Mouse (Mus musculus) neutrophil, adult 83 days (primary cell): ENCODE results near the gene Il17ra. TPM values are rescaled to one million over a fixed set of nuclear protein-coding genes. Genes with fewer than 3 reads are reported as not detected.

Experiments
- total RNA-seq, 2 experiments: library from RNA; stranded (reverse); gene quantifications; one replicate each; pipeline ENCODE4 v1.2.4; 2023

Il17ra gene
- total RNA-seq = 100 to 1,000 TPM; 293 to 338 TPM

DNA sequence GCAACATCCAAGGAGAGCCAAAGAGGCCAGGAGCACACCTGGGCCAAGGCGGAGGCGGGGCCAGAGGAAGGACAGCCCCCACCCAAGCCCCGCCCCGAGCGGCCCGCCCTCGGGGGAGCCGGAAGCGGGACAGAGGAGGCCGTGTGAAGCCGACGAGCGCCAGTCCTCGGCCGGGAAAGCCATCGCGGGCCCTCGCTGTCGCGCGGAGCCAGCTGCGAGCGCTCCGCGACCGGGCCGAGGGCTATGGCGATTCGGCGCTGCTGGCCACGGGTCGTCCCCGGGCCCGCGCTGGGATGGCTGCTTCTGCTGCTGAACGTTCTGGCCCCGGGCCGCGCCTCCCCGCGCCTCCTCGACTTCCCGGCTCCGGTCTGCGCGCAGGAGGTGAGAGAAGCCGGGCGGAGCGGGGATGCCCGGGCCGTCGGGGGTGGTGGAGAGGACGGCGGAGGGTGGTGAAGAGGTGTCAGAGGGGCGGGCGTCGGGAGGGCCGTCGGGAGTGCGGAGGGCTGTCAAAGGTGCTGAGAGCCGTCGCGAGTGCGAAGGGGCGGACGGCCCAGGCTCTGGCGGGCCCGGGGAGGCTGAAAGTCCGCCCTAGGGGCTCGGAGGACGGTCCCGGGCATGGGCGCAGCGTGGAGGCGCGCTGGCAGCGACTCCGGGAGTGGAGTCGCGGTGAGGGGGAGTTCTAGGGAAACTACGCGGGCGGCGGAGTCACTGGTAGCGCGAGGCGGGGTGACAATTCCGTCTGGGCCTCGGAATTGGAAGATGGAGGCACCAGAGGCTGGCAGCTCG lies at the start of gene Il17ra:
TSS of gene Il17ra (plus strand) at position 162 of the 786 bp plus-strand sequence.

GRCm38 (mm10) chr6:120493374-120494181 lies 30.5 kb downstream of the Il17ra start, which contains the start of gene Tmem121b:
Gene Tmem121b (minus strand): TSS chr6:120493807.

GRCm38 (mm10) chr6:120531020-120531965 lies 68.2 kb downstream of the Il17ra start, which contains the start of gene Hdhd5:
Gene Hdhd5 (minus strand): TSS chr6:120531319.

Other genes starting within 250 kb of the Il17ra start
- not detected for gene D330020A13Rik, start 168.9 kb upstream of the Il17ra start, total RNA-seq
- under 1 TPM; 0.09 to 0.22 TPM for gene B4galnt3, start 168.7 kb upstream of the Il17ra start, total RNA-seq
- 10 to 100 TPM; 73.3 to 76.7 TPM for gene Kdm5a, start 99.1 kb upstream of the Il17ra start, total RNA-seq
- 10 to 100 TPM; 10.6 to 13.5 TPM for gene Ccdc77, start 98.9 kb upstream of the Il17ra start, total RNA-seq
- gene Tmem121b, start 30.6 kb downstream of the Il17ra start, total RNA-seq = under 1 TPM in 1 of 2 experiments, not detected in 1; 0.07 TPM
- gene Hdhd5, start 68.1 kb downstream of the Il17ra start, total RNA-seq = 1 to 10 TPM; 5.1 to 5.7 TPM
- gene Cecr2, start 203.1 kb downstream of the Il17ra start, total RNA-seq = 1 to 10 TPM; 4.8 to 7.1 TPM